Mouse (Mus musculus): ENCODE data around the gene Runx2. TPM values are rescaled to one million over a fixed set of nuclear protein-coding genes. Genes with fewer than 3 reads are reported as not detected.

Gene Runx2
- polyA plus RNA-seq, 1 experiment, result 7.9 TPM

DNA sequence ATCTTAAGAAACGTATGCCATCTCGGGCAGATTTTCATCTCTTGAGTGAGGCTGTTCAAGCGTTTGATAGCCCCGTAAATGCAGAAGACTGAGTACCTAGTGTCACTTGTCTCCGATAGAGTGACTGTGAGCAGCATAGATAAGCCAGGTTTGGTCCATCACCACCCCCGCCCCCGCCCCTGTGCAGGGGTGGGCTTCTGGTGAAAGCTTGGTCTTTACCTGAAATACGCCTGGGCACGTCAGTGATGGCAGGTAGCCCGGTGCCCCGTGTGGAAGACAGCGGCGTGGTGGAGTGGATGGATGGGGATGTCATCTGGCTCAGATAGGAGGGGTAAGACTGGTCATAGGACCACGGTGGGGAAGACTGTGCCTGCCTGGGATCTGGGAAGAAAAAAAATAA, 175.2 kb downstream of the Runx2 start:
- TF ChIP-seq POLR2A (IDR thresholded peaks at IDR 0.05; ENCODE audit: borderline replicate concordance, low read depth, low read length) (no peak), CTCF (IDR thresholded peaks at IDR 0.05; ENCODE audit: low read depth, low read length) (no peak)
- no peak overlapping the region for H3K4me3 ChIP-seq (ENCODE audit: insufficient read depth, low read length)

DNA sequence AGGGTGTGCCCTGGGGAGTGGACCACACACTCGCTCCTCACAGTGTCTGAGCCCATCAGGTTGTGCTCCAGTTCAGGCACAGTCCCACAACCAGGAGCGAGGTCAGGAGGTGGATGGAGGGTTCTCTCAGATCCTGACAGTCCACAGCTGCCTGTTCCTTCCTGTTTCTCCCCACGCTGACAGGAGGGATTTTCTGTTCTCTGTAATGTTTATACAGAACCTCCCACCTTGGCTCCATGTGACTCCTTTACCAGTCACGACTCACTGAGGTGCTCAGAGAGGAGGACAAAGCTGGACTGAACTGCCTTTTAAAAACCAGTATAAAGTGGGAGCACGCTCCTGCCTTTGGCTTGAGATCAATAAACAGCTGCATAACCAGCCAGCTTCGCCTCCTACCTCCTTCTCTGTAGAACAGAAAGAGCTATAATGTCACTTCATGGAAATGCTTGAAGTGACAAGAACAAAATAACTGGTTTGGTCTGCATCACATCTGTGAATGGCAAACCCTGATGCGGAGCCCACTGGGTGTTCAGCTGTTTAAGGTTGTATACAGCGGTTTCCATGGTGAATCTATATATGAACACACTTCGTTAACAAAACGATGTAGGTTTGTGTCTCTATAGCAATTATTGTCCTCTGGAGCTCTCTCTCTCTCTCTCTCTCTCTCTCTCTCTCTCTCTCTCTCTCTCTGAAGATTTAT, 177.3 kb downstream of the Runx2 start:
- TF ChIP-seq POLR2A (IDR thresholded peaks at IDR 0.05; ENCODE audit: borderline replicate concordance, low read depth, low read length) (no peak), CTCF (IDR thresholded peaks at IDR 0.05; ENCODE audit: low read depth, low read length) (no peak)
- Histone ChIP-seq H3K27ac (ENCODE audit: insufficient read depth, low read depth, low read length) (no peak overlapping the region), H3K4me3 (ENCODE audit: insufficient read depth, low read length) (no peak overlapping the region), H3K4me1 (ENCODE audit: control insufficient read depth, insufficient read depth, low read length) (peaks cover 2% of the 10 kb centered on the region; the same call in 1 of the 2 replicates)

More for the DNA sequence above, 175.2 kb downstream of the Runx2 start:
- Histone ChIP-seq H3K4me1 (ENCODE audit: control insufficient read depth, insufficient read depth, low read length) (peaks cover 2% of the 10 kb centered on the region; the same call in 1 of the 2 replicates), H3K27ac (ENCODE audit: insufficient read depth, low read depth, low read length) (no peak overlapping the region)

DNA sequence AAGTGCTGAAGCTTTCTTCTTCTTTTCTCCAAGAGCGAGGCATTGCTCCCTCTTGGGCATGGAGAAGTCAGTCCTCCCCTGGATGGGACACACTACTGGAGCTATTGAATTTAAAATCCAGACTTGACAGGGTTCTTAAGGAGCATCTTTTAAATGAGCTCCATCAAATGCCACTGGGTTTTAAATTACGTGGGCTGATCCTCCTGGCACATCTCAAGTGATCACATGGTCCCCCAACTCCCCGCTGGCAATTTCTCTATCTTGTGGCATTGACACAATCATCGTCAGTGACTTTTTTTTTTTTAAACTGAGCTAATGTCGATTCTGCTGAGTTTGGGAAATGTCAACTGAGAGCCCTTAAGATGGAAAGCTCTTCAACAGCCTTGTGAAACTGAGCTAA, 180.1 kb downstream of the Runx2 start:
- Histone ChIP-seq H3K4me3 (ENCODE audit: insufficient read depth, low read length) (no peak overlapping the region), H3K27ac (ENCODE audit: insufficient read depth, low read depth, low read length) (no peak overlapping the region), H3K4me1 (ENCODE audit: control insufficient read depth, insufficient read depth, low read length) (no peaks in the 10 kb centered on the region)
- TF ChIP-seq CTCF (IDR thresholded peaks at IDR 0.05; ENCODE audit: low read depth, low read length), result no peak
- no peak for TF ChIP-seq POLR2A (IDR thresholded peaks at IDR 0.05; ENCODE audit: borderline replicate concordance, low read depth, low read length)

DNA sequence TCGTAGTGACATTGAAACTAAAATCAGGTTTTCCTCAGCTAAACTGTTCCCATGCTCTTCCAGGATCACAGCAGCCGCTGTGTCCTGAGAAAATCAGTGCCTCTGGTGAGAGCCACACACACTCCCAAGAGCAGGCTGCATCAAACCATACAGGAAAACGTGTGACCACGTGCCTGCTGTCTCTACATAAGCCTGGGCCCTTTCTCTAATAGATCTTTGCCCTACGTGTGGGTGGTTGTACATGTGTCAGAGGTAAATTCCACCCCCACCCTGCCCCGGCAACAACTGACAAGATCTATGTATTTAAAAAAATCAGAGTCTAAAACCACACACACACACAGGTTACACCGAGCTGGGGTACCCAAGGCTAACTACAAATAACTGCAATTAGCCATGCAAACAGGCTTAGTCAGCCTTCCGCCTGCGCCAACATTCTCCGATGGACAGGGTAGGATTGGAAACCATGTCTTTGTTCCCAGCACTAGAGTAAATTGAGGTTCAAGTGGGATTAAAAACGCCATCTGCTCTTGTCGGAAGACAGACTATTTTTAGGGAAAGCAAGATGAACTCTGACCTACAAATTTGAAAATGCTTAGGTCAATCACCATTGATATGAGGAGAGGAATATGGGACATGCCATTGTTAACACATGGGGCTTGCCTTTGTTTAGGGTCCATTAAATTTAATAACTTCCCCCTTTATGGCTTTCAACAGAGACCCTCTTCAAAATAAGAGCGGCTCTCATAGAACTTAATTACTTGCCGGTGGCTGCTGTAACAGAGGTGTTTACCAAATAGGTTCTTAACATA, 180.8 kb downstream of the Runx2 start:
- no peak overlapping the region for H3K4me3 ChIP-seq (ENCODE audit: insufficient read depth, low read length)
- no peaks in the 10 kb centered on the region for H3K4me1 ChIP-seq (ENCODE audit: control insufficient read depth, insufficient read depth, low read length)
- TF ChIP-seq CTCF (IDR thresholded peaks at IDR 0.05; ENCODE audit: low read depth, low read length) (no peak), POLR2A (IDR thresholded peaks at IDR 0.05; ENCODE audit: borderline replicate concordance, low read depth, low read length) (no peak)
- no peak overlapping the region for H3K27ac ChIP-seq (ENCODE audit: insufficient read depth, low read depth, low read length)

DNA sequence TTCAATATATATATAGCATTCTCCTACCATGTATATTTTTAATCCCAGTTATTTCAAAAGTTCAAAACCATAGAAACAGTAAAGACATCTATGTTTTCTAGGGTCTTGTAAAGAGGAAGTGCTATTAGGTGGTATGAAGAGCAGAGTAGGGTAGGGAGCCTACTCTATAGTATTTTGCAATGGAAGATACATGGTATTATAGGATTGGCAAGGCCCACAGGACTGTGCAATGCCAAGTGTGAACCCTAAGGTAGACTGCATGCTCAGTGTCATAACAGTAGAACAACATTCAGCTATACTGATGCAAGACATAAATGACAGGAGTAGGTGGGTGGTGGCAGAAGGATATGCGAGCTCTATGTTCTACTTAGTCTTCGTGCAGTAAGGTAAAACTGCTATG, 181.7 kb downstream of the Runx2 start:
- Histone ChIP-seq H3K27ac (ENCODE audit: insufficient read depth, low read depth, low read length) (no peak overlapping the region), H3K4me1 (ENCODE audit: control insufficient read depth, insufficient read depth, low read length) (no peaks in the 10 kb centered on the region), H3K4me3 (ENCODE audit: insufficient read depth, low read length) (no peak overlapping the region)
- TF ChIP-seq CTCF (IDR thresholded peaks at IDR 0.05; ENCODE audit: low read depth, low read length) (no peak), POLR2A (IDR thresholded peaks at IDR 0.05; ENCODE audit: borderline replicate concordance, low read depth, low read length) (no peak)

DNA sequence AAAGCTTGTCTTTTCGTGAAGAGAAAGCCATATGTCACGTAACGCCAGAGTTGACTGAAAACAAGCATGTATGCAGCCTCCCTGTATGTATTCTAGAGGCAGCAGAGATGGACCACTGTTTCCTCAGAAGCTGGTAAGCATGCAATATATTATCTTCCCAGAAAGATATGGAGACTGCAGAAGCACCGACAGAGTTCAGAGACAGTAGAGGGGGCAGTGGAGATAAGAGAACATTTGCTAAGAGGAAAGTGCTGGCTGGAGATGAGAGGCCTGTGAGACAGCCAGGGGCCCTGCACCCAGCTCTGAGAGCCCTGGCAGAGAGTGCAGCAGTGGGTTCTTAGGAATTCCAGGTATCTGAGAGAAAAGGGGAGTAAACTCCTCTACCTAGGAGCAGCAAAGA, 182.3 kb downstream of the Runx2 start:
- TF ChIP-seq CTCF (IDR thresholded peaks at IDR 0.05; ENCODE audit: low read depth, low read length) (no peak), POLR2A (IDR thresholded peaks at IDR 0.05; ENCODE audit: borderline replicate concordance, low read depth, low read length) (no peak)
- Histone ChIP-seq H3K27ac (ENCODE audit: insufficient read depth, low read depth, low read length) (no peak overlapping the region), H3K4me3 (ENCODE audit: insufficient read depth, low read length) (no peak overlapping the region), H3K4me1 (ENCODE audit: control insufficient read depth, insufficient read depth, low read length) (no peaks in the 10 kb centered on the region)

DNA sequence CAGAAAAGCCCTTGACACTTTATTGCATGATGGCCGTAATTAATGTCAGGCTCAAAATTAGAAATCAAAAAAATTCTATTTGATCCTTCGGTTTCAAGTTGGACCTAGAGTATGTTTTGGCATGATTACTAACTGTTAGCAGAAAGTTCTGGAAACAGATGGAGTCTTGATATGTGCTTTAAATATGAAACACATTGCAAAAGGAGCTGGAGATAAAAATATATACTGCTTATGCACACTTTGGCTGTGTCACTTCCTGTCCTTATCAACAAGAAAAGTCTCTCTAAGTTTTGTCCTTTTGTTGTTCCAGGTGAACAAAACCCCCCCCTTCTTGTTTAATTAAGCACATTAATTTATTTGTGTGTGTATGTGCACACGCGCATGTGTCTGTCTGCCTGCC, 183.0 kb downstream of the Runx2 start:
- TF ChIP-seq POLR2A (IDR thresholded peaks at IDR 0.05; ENCODE audit: borderline replicate concordance, low read depth, low read length) (no peak), CTCF (IDR thresholded peaks at IDR 0.05; ENCODE audit: low read depth, low read length) (no peak)
- Histone ChIP-seq H3K4me1 (ENCODE audit: control insufficient read depth, insufficient read depth, low read length) (no peaks in the 10 kb centered on the region), H3K27ac (ENCODE audit: insufficient read depth, low read depth, low read length) (no peak overlapping the region), H3K4me3 (ENCODE audit: insufficient read depth, low read length) (no peak overlapping the region)

DNA sequence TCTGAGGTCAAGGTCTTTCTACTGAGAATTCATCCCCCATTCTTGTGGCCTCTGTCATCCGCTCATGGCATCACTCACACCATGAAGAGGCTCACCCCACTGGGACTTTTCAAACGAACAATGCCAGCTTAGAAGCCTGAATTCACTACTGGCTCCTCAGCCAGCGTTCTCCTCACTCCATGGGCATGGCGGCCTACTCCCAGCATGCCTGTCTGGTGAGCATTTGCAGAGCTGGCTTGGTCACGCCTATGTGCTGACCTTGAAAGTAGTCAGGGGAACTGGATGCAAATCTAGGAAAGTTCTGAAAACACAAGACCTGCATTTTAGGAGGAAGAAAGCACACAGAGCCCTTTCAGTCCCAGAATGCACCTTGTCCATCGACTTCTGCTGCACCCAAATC, 187.3 kb downstream of the Runx2 start:
- Histone ChIP-seq H3K27ac (ENCODE audit: insufficient read depth, low read depth, low read length) (no peak overlapping the region), H3K4me1 (ENCODE audit: control insufficient read depth, insufficient read depth, low read length) (no peaks in the 10 kb centered on the region), H3K4me3 (ENCODE audit: insufficient read depth, low read length) (no peak overlapping the region)
- TF ChIP-seq POLR2A (IDR thresholded peaks at IDR 0.05; ENCODE audit: borderline replicate concordance, low read depth, low read length) (no peak), CTCF (IDR thresholded peaks at IDR 0.05; ENCODE audit: low read depth, low read length) (no peak)

DNA sequence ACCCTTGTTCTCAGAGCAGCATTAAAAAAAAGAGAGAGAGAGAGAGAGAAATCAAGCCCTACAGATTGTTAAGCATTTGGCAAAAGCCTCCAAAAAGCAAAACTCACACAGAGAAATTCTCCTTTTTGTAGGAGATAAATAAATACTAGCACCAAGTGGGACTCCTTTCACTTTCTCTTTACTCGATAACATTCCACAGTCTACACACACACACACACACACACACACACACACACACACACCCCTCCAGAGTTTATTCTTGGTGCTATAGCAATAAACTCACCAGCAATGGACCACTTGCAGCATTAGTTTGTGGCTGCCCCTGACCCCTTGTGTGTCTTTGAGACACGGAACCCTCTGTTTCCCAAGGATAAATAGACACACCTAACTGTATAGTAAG, 190.9 kb downstream of the Runx2 start:
- Histone ChIP-seq H3K27ac (ENCODE audit: insufficient read depth, low read depth, low read length) (no peak overlapping the region), H3K4me3 (ENCODE audit: insufficient read depth, low read length) (no peak overlapping the region), H3K4me1 (ENCODE audit: control insufficient read depth, insufficient read depth, low read length) (no peaks in the 10 kb centered on the region)
- TF ChIP-seq POLR2A (IDR thresholded peaks at IDR 0.05; ENCODE audit: borderline replicate concordance, low read depth, low read length), result no peak
- TF ChIP-seq CTCF (IDR thresholded peaks at IDR 0.05; ENCODE audit: low read depth, low read length), result no peak

DNA sequence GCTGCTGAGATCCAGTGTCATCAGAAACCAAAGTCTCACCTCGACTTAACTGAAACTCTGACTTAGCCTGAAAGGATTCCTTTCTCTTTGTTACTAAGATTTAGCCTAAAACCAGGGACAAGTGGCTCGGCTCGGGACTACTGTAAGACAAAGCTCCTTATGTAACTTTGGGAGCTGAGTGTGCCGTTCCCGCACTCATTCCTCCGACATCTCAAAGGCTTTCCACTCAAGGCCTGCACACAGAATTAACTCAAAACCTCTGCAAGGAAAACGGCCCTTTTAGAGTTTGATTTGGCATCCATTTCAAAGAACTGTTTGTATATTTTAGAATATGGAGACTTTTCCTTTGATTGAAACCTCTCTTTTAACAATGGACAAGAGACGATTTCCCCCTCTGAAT, 191.3 kb downstream of the Runx2 start:
- TF ChIP-seq POLR2A (IDR thresholded peaks at IDR 0.05; ENCODE audit: borderline replicate concordance, low read depth, low read length) (no peak), CTCF (IDR thresholded peaks at IDR 0.05; ENCODE audit: low read depth, low read length) (no peak)
- no peaks in the 10 kb centered on the region for H3K4me1 ChIP-seq (ENCODE audit: control insufficient read depth, insufficient read depth, low read length)
- H3K27ac ChIP-seq (ENCODE audit: insufficient read depth, low read depth, low read length), result no peak overlapping the region
- no peak overlapping the region for H3K4me3 ChIP-seq (ENCODE audit: insufficient read depth, low read length)

All from bone marrow macrophage, adult 2 months (primary cell).